Mouse (Mus musculus) megakaryocyte-erythroid progenitor cell, adult 5-6 weeks (primary cell): ENCODE results near the gene Chst8. TPM values are rescaled to one million over a fixed set of nuclear protein-coding genes. Genes with fewer than 3 reads are reported as not detected.

Source experiments
- ATAC-seq: replicated peaks from 2 replicates; pipeline ENCODE4 v1.8.0; 2016; ENCODE audit warnings: mild to moderate bottlenecking, inconsistent platforms; ENCODE audit not compliant: severe bottlenecking, poor library complexity, low FRiP score, low TSS enrichment
- total RNA-seq, 2 experiments: library from RNA; stranded (forward) in 1 of 2; stranded (reverse) in 1 of 2; fragments of 200-1000, 215-1000 nt in 1 of 2; fragments of >200 nt in 1 of 2; fragmentation: Nextera tagmentation in 1 of 2; gene quantifications; 2 replicates each; pipeline ENCODE4 v1.2.3; 2014 to 2017

Chst8 gene
- total RNA-seq, 2 experiments from 2014 or later: not detected

- no peak for ATAC-seq
Observed at GRCm38 (mm10) chr7:34647052-34647451, 165.5 kb downstream of the Chst8 start.

GRCm38 (mm10) chr7:34646144-34646795, 166.2 kb downstream of the Chst8 start:
- ATAC-seq: no peak

DNA sequence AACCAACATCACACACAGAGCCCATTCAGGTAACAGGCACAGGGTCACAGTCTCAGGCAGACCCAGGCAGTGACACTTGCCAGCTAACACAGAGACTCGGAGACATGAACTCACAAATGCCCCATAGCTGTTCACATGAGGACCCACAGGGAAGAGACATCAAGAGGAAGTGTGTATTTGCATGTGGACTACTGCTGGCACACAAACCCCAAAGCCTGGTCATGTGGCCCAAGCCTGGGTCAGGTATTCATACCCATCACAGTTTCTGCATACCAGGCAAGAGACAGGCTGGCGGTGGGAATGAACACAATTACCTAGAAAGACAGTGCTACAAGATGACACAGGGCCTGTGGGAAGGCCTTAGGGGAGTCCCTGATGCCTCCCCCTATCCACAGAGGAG, 166.9 kb downstream of the Chst8 start:
- no peak for ATAC-seq

DNA sequence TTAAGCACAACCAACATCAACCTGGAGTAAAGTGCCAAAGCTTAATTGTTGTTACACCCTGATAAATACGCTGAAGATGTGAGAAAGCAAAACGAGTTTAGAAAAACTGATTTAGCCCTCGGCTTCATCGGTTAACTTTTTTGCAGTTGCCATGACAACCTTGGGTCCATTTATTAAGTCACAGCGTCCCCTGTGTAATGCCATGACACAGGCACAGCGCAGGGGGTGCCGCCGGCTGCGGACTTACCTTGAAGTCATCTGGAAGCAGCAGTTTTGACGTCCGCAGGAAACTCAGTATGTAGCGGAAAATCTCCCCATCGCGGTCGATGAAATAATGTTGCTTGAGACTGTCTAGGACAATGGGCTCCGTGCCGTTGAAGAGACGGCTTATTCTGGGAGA, 167.9 kb downstream of the Chst8 start:
- ATAC-seq: no peak

DNA sequence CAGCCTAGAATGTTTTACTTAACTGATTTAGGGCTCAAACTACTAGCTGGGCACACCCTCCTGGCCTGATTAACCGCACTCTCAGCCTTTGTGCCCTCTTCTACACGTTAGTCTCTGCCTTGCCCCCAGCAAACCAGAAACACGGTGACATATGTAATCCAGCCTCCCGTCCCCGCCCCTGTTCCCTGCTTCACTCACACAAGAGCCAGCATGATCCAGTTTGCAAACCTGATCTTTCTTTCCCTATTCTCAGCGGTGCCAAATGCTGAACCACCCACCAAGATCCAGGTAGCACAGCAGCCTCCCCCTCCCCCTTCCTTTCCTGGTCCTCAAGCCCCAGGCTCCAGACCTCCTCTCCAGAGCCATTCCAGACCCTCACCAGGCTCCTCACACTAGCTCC, 169.2 kb downstream of the Chst8 start:
- no peak for ATAC-seq

- no peak for ATAC-seq
Observed at GRCm38 (mm10) chr7:34641968-34642367, 170.5 kb downstream of the Chst8 start.

DNA sequence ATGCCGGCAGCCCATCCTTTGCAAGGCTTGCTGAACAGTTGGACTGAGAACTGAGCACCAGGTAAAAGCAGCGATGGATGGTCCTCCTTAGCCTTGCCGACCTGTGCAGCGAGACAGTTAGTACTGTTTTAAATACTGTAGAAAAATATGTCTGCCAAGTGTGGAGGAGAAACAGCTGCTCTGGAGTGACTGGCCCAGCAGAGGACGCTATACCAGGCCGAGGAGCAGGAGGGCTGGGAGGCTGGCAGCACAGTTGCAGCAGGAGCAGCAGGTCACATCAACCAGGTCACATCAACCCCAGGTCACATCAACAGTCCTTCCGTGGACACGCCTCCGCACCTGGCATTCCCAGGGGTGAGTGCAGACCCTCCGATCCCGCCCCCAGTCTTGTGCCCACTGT, 172.7 kb downstream of the Chst8 start:
- no peak for ATAC-seq

DNA sequence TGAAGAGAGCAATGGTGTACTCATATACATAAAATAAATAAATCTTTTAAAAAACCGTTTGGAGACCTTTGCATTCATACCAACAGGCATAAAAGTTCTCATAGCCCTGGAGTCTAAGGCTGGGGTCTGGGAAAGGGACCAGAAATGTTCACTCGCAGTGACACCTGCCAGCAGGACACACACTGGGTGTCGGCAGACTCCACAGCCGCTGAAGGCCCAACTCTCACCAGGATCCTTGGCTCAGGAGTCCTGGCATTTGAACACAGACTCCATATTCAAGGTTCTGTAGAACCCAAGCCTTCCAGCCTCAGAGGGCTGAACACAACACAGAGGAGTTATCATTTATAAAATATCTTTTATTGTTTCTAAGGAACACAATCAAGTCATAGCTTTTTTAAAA, 175.8 kb downstream of the Chst8 start:
- ATAC-seq: no peak

DNA sequence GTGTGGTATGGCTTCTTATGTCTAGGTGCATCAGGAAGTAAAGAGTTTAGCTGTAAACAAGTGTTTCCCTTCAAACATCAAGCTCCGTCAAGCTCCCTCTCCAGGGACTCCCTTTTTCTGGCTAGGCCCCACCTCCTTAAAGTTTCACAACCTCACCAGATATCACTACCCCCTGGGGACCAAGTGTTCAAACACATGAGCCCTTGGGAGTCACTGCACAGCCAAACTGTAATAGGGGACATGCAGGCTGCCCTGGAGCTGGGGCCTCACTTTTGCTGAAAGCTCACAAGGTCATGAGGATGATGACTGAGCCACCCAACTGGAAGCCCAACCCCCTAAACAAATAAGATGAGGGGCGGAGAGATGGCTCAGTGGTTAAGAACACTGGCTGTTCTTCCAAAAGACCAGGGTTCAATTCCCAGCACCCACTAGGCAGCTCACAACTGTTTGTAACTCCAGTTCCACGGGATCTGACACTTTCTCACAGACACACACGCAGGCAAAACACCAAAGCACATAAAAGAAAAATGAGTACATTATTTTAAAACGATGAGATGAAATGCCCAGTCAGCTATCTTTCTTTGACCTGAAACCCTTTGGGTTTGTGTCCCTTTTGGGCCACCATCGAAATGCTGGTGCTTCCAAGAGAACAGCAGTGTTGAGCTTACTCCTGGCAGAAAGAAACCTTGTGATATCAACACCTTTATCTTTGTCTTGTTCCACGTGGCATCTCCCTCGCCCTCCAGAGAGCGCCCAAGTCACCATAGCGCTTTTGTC, 179.4 kb downstream of the Chst8 start:
- ATAC-seq: no peak

DNA sequence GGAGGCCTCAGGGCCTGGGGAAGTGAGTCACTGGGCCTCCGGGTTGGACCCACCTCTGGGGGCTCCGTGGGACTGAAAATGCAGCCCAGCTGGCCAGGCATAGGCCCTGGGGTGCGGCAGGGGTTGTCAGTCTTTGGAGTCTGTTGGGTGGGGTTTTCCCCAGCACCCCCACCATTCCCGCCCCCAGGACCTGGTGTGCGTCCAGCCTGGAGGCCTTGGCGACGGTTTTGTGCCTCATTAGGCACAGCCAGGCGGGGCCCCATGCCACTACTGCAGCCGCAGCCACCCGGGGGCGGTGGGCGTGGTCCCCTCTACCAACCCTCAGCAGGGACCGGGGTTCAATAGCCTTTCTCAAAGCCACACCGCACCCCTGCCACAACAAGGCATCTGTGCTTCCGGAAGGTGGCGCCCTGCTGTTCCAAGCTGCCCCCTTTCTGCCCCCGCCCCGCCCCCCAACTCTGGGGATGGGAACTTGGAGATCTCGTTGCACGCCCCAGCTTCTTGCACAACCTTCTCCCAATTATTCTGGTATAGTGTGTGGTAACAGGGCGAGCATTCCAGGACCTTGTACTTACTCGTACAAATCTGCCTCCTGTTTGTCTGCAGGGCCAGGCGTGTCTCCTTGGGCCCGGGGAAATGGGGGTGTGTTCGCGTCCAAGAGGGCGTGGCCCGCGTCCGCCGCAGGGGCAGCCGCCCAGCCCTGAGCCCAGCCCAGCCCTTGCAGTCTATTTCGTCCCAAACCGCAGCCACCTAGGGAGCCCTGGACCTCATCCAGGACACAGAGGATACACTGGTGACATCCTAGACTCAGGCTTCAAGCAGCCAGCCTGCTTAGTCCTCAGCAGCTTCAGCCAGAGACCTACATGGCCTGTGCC, 182.1 kb downstream of the Chst8 start:
- ATAC-seq: peak; percentile 63; the same call in 1 of the 2 replicates

GRCm38 (mm10) chr7:34629702-34630210, 182.8 kb downstream of the Chst8 start:
- no peak for ATAC-seq

Other genes starting within 250 kb of the Chst8 start
- gene Kctd15, start 156.0 kb downstream of the Chst8 start, total RNA-seq (2014; fragmentation: Nextera tagmentation): not detected in 2 replicates
- 0.38 TPM in 1 of 2 replicates, not detected in the other for gene Kctd15, start 156.0 kb downstream of the Chst8 start, total RNA-seq (2017)
- gene Pepd, start 99.7 kb upstream of the Chst8 start, total RNA-seq (2014; fragmentation: Nextera tagmentation): 20.8 and 35.4 TPM in 2 replicates
- 28.5 and 31.1 TPM in 2 replicates for gene Pepd, start 99.7 kb upstream of the Chst8 start, total RNA-seq (2017)
- 20.7 and 21.9 TPM in 2 replicates for gene Cebpg, start 243.9 kb upstream of the Chst8 start, total RNA-seq (2014; fragmentation: Nextera tagmentation)
- gene Cebpg, start 243.9 kb upstream of the Chst8 start, total RNA-seq (2017): 30.2 and 54.0 TPM in 2 replicates